Mouse (Mus musculus) cerebellum, adult 2 months (tissue): Measurements from ENCODE around the gene Fut2.

Source experiments
- CTCF ChIP-seq: fragments of 200-500 bp; IDR thresholded peaks from 2 replicates; pipeline ENCODE4 v1.5.1; 2011; ENCODE audit warnings: low read depth, mild to moderate bottlenecking, control low read depth, low read length, moderate library complexity, borderline replicate concordance; ENCODE audit not compliant: insufficient read depth
- POLR2A ChIP-seq: fragments of 200-500 bp; IDR thresholded peaks from 2 replicates; pipeline ENCODE4 v1.6.1; 2011; ENCODE audit warnings: low read length, control low read depth, borderline replicate concordance; ENCODE audit not compliant: insufficient read depth

DNA sequence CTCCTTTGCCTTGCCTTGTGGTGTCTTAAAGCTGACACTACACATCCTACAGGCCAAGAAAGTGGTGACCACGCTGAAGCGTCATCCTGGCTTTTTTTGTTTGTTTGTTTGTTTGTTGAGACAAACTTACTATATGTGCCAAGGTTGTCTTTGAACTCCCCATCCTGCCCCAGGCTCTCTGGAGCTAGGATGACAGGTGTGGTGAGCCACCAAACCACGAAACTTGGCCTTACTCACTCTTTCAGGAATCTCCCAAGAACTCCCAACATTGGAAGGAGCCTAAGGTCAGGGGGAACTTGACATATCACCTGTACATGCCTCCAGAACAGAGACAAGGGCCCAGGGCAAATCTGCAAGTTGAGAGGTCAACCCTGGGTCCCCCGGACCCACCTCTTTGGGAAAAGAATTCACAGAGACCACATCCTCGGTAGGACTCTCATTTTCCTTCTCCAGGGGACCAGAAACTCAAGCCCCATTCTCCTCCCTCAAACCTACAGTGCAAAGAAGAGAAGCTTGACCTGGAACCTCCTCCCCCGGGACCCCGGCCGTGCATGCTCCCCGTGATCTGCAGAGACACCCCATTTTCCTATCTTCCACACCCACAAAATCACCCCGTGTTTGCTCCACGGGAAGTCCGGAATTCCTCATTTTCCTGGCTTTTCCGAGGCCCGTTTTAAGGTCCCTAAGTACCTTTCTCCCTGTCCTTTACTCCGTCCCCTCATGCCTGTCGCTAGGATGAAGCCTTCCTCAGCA lies 23.5 kb downstream of the Fut2 start:
- TF ChIP-seq CTCF = no peak
- no peak for TF ChIP-seq POLR2A
